Mouse (Mus musculus): ENCODE results near the gene Gm37240. TPM values are rescaled to one million over a fixed set of nuclear protein-coding genes. Genes with fewer than 3 reads are reported as not detected.

Gm37240 gene
- total RNA-seq, 4 experiments from 2014 or later = 29.7 to 37.8 (median 36.6) TPM

- peak in 1 of 2 experiments; percentile 4 for DNase-seq (ENCODE audit: low spot score in 2 of 2)
Measured at GRCm38 (mm10) chr3:84852877-84853276, 1034.4 kb downstream of the Gm37240 start.

- no peak for DNase-seq (ENCODE audit: low spot score in 2 of 2)
Measured at GRCm38 (mm10) chr3:84851801-84852200, 1035.5 kb downstream of the Gm37240 start.

GRCm38 (mm10) chr3:84850418-84850817 is 1036.9 kb downstream of the Gm37240 start:
- no peak for DNase-seq (ENCODE audit: low spot score in 2 of 2)

GRCm38 (mm10) chr3:84848798-84849197 is 1038.5 kb downstream of the Gm37240 start:
- DNase-seq (ENCODE audit: low spot score in 2 of 2) = no peak

- DNase-seq (ENCODE audit: low spot score in 2 of 2) = peak in 1 of 2 experiments; percentile 9
Measured at GRCm38 (mm10) chr3:84843594-84843993, 1043.7 kb downstream of the Gm37240 start.

GRCm38 (mm10) chr3:84842793-84843192 is 1044.5 kb downstream of the Gm37240 start:
- DNase-seq (ENCODE audit: low spot score in 2 of 2) = no peak

GRCm38 (mm10) chr3:84841271-84841670 is 1046.0 kb downstream of the Gm37240 start:
- DNase-seq (ENCODE audit: low spot score in 2 of 2) = no peak

- DNase-seq (ENCODE audit: low spot score in 2 of 2) = no peak
Measured at GRCm38 (mm10) chr3:84839499-84839898, 1047.8 kb downstream of the Gm37240 start.

GRCm38 (mm10) chr3:84837984-84838383 is 1049.3 kb downstream of the Gm37240 start:
- no peak for DNase-seq (ENCODE audit: low spot score in 2 of 2)

GRCm38 (mm10) chr3:84836029-84836428 is 1051.3 kb downstream of the Gm37240 start:
- DNase-seq (ENCODE audit: low spot score in 2 of 2) = no peak

- no peak for DNase-seq (ENCODE audit: low spot score in 2 of 2)
Measured at GRCm38 (mm10) chr3:84829366-84829765, 1058.0 kb downstream of the Gm37240 start.

- no peak for DNase-seq (ENCODE audit: low spot score in 2 of 2)
Measured at GRCm38 (mm10) chr3:84827617-84828016, 1059.7 kb downstream of the Gm37240 start.

- DNase-seq (ENCODE audit: low spot score in 2 of 2) = no peak
Measured at GRCm38 (mm10) chr3:84826938-84827337, 1060.4 kb downstream of the Gm37240 start.

GRCm38 (mm10) chr3:84826405-84826804 is 1060.9 kb downstream of the Gm37240 start:
- no peak for DNase-seq (ENCODE audit: low spot score in 2 of 2)

- DNase-seq (ENCODE audit: low spot score in 2 of 2) = no peak
Measured at GRCm38 (mm10) chr3:84825990-84826389, 1061.3 kb downstream of the Gm37240 start.

- DNase-seq (ENCODE audit: low spot score in 2 of 2) = no peak
Measured at GRCm38 (mm10) chr3:84820654-84821201, 1066.6 kb downstream of the Gm37240 start.

- no peak for DNase-seq (ENCODE audit: low spot score in 2 of 2)
Measured at GRCm38 (mm10) chr3:84816951-84817350, 1070.4 kb downstream of the Gm37240 start.

GRCm38 (mm10) chr3:84815461-84815860 is 1071.9 kb downstream of the Gm37240 start:
- DNase-seq (ENCODE audit: low spot score in 2 of 2) = no peak

- DNase-seq (ENCODE audit: low spot score in 2 of 2) = peak in 1 of 2 experiments; percentile 5
Measured at GRCm38 (mm10) chr3:84814762-84815381, 1072.4 kb downstream of the Gm37240 start, which contains the start of gene Fbxw7. TSS of gene Fbxw7 (plus strand) at chr3:84815268.

GRCm38 (mm10) chr3:84814157-84814761 is 1073.1 kb downstream of the Gm37240 start:
- peak; percentile 98 to 99 for DNase-seq (ENCODE audit: low spot score in 2 of 2)

GRCm38 (mm10) chr3:84813436-84814156 is 1073.7 kb downstream of the Gm37240 start:
- DNase-seq (ENCODE audit: low spot score in 2 of 2) = no peak

GRCm38 (mm10) chr3:84810803-84811202 is 1076.5 kb downstream of the Gm37240 start:
- no peak for DNase-seq (ENCODE audit: low spot score in 2 of 2)
